ENCODE assay signal across 9 mouse cellular contexts in genomic region chr2:138278853-138279640, GRCm38 (mm10). TPM values are rescaled to one million over a fixed set of nuclear protein-coding genes. Genes with fewer than 3 reads are reported as not detected.
A peak's percentile ranks its signal among the peaks of the same experiment; 100 is the strongest.
DNase-seq lines count a peak whose midpoint lies in the region; ATAC-seq lines count a peak whose summit lies in the region.
"Had no signal": no experiment of that assay in that cellular context is flagged by ENCODE, and none has a peak within 500 bp of the region (broad histone marks: within the 10 kb centered on the region; RNA-seq: fewer than 3 reads in every experiment).

No protein-coding gene starts in this region.

- no peaks in the 10 kb centered on the region for H3K27me3 ChIP-seq in forebrain, embryonic 10.5 days (ENCODE audit: poor library complexity, severe bottlenecking)
- H3K27me3 ChIP-seq in hindbrain, embryonic 16.5 days (replicated peaks; ENCODE audit: control insufficient read depth, insufficient read depth, low read length) = no peaks in the 10 kb centered on the region
- H3K27me3 ChIP-seq in midbrain, embryonic 13.5 days = no peaks in the 10 kb centered on the region

- peak overlapping the region; percentile 35 for H3K4me3 ChIP-seq in forebrain, embryonic 10.5 days
- peak overlapping the region; percentile 55 for H3K4me3 ChIP-seq in hindbrain, embryonic 16.5 days (ENCODE audit: low read length)
- H3K4me3 ChIP-seq in midbrain, embryonic 13.5 days (replicated peaks) = peak overlapping the region; percentile 47

- H3K36me3 ChIP-seq in forebrain, embryonic 10.5 days (replicated peaks) = peaks cover 38% of the 10 kb centered on the region
- H3K36me3 ChIP-seq in hindbrain, embryonic 16.5 days (ENCODE audit: control insufficient read depth, insufficient read depth, low read length) = peaks cover 3% of the 10 kb centered on the region; the same call in 1 of the 2 replicates
- H3K36me3 ChIP-seq in midbrain, embryonic 13.5 days = peaks cover 9% of the 10 kb centered on the region
- H3K36me3 ChIP-seq: G1E had no signal

- H3K9me3 ChIP-seq in forebrain, embryonic 10.5 days = no peaks in the 10 kb centered on the region
- no peaks in the 10 kb centered on the region for H3K9me3 ChIP-seq in hindbrain, embryonic 16.5 days (ENCODE audit: control insufficient read depth, low read length)
- H3K9me3 ChIP-seq in midbrain, embryonic 13.5 days = no peaks in the 10 kb centered on the region

- peak overlapping the region; percentile 72 for H3K4me2 ChIP-seq in hindbrain, embryonic 16.5 days (ENCODE audit: low read length)
- H3K4me2 ChIP-seq in midbrain, embryonic 13.5 days (replicated peaks) = peak overlapping the region; percentile 64

- peak; percentile 22 for DNase-seq in kidney, adult 9 months
- no peak for DNase-seq in kidney, adult 11 months
- DNase-seq in forebrain, embryonic 10.5 days (ENCODE audit: extremely low spot score, low spot score) = no peak
- no peak for DNase-seq in right cerebral cortex, adult 18-20 months
- no peak for DNase-seq in left cerebral cortex, adult 8-10 months (ENCODE audit: low spot score in 2 of 2)

- peaks cover 51% of the 10 kb centered on the region for H3K4me1 ChIP-seq in forebrain, embryonic 10.5 days
- H3K4me1 ChIP-seq in hindbrain, embryonic 16.5 days (ENCODE audit: control insufficient read depth, insufficient read depth, low read depth, low read length) = peaks cover 19% of the 10 kb centered on the region
- peaks cover 39% of the 10 kb centered on the region for H3K4me1 ChIP-seq in midbrain, embryonic 13.5 days (replicated peaks)

- 64% methylated on average over 15 of the region's 15 CpGs for WGBS in forebrain, embryonic 10.5 days
- 62% methylated on average over 15 of the region's 15 CpGs for WGBS in hindbrain, embryonic 16.5 days
- WGBS in midbrain, embryonic 13.5 days = 71% methylated on average over 15 of the region's 15 CpGs

- no peak overlapping the region for H3K27ac ChIP-seq in forebrain, embryonic 10.5 days
- peak overlapping the region; percentile 76 for H3K27ac ChIP-seq in hindbrain, embryonic 16.5 days (ENCODE audit: low read depth, low read length)
- peak overlapping the region; percentile 49 for H3K27ac ChIP-seq in midbrain, embryonic 13.5 days

- peak overlapping the region; percentile 66 for H3K9ac ChIP-seq in hindbrain, embryonic 16.5 days (ENCODE audit: low read depth, low read length)
- H3K9ac ChIP-seq in midbrain, embryonic 13.5 days (replicated peaks) = peak overlapping the region; percentile 56

- ATAC-seq in hindbrain, embryonic 16.5 days = no peak
- no peak for ATAC-seq in midbrain, embryonic 13.5 days
- ATAC-seq in activated CD4-positive, CD25-positive, alpha-beta regulatory T cell, adult 4 months = no peak

RNA-seq across cellular contexts. Expression of gene Btbd3, which starts 22.7 kb away (rescaled TPM):
- 12.2 and 13.0 TPM in 2 replicates for polyA plus RNA-seq in forebrain, embryonic 10.5 days (2016; fragmentation: Nextera tagmentation; extraction: Ambion mirVana)
- 33.7 and 37.5 TPM in 2 replicates for polyA plus RNA-seq in hindbrain, embryonic 16.5 days (2015; fragmentation: Nextera tagmentation; extraction: Ambion mirVana)
- polyA plus RNA-seq in midbrain, embryonic 13.5 days (2015; fragmentation: Nextera tagmentation; extraction: Ambion mirVana) = 29.2 and 31.6 TPM in 2 replicates
- polyA plus RNA-seq in activated CD4-positive, CD25-positive, alpha-beta regulatory T cell, adult 4 months (2017; shearing (Covaris generic)) = not detected
- 100 to 1,000 TPM; 114 to 138 (median 124) TPM for total RNA-seq in left cerebral cortex, adult 8-10 months (2022)
- polyA plus RNA-seq: G1E had no signal

Comparison
In these comparisons a context has a peak if more than half of its experiments do, and no peak if none do; other contexts are left out.
1. RNA of gene Btbd3, which starts 22.7 kb away (polyA plus RNA-seq): 33.7 to 37.5 TPM in hindbrain, embryonic 16.5 days, 29.2 to 31.6 TPM in midbrain, embryonic 13.5 days and 12.2 to 13.0 TPM in forebrain, embryonic 10.5 days; not detected in activated CD4-positive, CD25-positive, alpha-beta regulatory T cell, adult 4 months; every median in the first group is over 10 times any median in the second.
2. Peak in every context shown above with its lines, with median percentiles within 50 percentile points of each other: H3K4me3 ChIP-seq.